Mouse (Mus musculus) layer of hippocampus, adult 9-10 months (tissue): ENCODE measurements around the gene Plce1.
"Not testable (repeated sequence)": the region's sequence is repeated elsewhere in the genome, so short reads cannot be mapped to it uniquely, and the experiment has no call there.

Source experiments
- DNase-seq: peaks from one replicate; pipeline ENCODE4 v3.0.0; 2022; ENCODE audit warnings: low spot score

Plce1 gene

GRCm38 (mm10) chr19:38488103-38488912, 7.4 kb downstream of the Plce1 start:
- DNase-seq, result no peak

- no peak for DNase-seq
These were observed 17.3 kb downstream of the Plce1 start for GRCm38 (mm10) chr19:38498233-38498632.

DNA sequence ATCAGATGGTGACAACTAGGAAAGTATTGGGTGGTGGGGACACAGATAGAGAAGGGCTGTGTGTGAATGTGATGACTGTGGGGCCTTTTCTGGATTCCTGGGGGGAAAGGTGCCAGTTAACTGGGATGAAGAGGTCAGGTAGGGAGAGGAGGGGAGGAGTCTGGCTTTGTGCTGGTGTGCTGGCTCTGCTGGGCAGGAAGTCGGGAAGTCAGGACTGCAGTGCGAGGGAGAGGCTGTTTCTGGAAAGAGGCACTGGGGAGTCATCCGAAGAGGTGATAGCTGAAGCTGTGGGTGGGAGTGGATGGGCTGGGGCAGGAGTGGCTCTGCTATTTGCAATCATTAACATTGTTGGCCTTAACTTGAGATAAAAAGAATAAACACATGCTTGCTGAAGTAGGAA, 23.7 kb downstream of the Plce1 start:
- DNase-seq, result no peak

- no peak for DNase-seq
These were observed 25.2 kb downstream of the Plce1 start for GRCm38 (mm10) chr19:38506131-38506530.

- DNase-seq, result no peak
These were observed 26.5 kb downstream of the Plce1 start for GRCm38 (mm10) chr19:38507251-38507965.

DNA sequence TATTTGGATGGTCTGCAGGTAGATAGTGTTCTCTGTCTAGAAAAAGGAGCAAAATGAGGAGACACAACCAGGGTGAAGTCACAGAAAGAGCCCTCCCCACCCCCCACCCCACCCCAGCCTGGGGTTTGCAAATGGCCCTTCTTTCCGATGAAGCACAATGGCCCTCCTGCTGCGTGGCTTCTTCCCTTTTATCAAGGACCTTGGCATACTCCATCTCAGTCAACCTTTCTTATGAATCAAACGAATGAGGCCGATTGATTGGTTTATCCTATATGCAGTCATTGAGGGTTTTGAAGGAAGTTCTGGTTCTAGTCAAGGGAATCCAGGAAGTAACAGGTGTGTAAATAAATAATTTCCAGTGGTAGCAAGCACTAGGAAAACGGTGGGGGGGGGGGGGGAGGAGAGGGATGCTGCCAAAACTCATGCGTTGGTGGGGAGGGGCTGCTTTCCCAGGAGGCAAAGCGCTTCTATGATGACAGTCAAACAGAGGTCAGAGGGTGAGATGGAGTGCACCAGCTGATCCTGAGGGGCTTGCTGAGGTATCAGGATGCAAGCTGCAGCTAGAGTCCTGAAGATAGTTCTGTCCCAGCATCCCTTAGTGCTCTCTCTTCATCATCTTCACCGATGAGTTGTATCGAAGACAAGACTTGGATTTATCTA, 27.2 kb downstream of the Plce1 start:
- DNase-seq, result no peak

- no peak for DNase-seq
These were observed 33.7 kb downstream of the Plce1 start for GRCm38 (mm10) chr19:38514417-38515184.

DNA sequence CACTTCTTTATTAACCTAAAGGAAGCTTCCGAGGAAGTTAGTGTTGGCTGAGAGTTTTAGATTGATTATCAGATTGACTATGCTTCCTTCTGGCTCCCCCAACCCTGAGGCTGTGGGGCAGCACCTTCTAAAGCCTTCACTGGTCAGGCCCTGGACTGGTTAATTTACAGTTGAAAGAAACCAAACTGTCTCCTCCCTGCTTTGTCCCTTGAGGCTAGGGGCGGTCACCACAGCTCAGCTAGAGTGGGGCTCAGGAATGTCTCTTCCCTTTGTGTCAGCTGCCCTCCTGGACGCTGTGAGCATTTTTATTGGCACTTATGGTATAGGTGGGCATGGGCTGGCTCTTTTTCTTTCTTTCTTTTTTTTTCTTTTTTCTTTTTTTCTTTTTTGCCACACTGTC, 45.9 kb downstream of the Plce1 start:
- DNase-seq, result no peak

DNA sequence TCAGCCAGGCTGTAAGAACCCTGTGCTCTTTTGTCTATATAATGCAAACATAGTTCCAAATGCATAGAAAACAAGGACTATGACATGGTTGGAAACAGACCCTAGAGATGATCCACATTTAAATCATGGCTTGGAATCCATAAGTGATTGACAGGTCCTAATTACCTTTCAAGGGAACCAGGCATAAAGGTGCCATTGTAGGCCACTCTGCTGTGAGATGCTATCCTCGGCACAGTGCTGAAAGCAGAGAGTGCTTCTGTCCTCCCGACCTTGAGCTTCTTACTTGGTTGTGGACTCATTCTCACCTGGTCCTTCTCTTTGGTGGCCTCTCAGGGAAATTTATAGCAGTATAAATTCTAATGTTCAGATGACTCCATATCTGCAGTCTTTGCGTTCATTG, 46.6 kb downstream of the Plce1 start:
- DNase-seq, result no peak

GRCm38 (mm10) chr19:38533230-38533629, 52.3 kb downstream of the Plce1 start:
- no peak for DNase-seq

- no peak for DNase-seq
These were observed 58.4 kb downstream of the Plce1 start for GRCm38 (mm10) chr19:38539338-38539737.

DNA sequence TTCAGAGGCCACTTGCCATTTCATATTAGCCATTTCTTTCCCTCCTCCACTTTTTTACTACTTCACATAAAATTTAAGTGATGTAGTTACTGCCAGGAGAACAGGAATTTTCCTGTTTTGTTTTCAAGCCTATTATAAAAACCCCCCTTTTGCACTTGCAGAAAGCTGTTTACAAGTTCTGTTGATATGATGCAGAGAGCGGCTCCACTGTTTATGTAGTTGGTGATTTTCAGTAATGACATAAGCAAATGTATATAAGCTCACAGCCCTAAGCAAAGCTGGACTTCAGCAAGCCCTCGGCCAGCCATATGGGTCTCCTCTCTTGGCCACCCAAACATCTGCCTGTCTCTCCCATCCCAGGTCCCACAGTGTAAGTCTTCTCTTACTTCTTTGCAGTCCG, 59.6 kb downstream of the Plce1 start:
- no peak for DNase-seq

DNA sequence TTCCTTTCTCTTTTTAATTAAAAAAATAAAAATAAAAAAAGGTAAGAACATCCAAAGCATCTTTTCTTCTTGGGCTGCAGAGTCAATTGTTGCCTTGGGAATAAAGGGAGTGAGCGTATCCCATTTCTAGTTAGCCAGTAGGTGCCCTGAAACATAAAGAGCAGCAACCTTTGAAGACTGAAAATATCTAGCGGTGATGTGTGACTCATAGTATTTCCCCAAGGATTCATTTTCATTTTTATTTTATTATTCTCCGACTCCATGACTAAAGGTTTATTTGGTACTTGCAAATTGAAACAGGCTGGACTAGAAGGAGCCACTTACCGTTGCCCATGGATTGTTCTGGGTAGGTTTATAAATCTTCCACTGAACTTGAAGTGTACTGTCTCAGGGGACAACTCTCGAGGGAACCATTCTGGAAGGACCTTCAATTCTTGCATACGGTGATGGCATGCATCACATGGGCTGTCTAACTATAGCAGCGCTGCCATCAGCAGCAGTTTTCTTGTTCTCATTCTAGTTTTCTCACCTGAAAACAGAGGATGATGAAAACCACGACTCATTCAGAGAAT, 68.7 kb downstream of the Plce1 start:
- no peak for DNase-seq

DNA sequence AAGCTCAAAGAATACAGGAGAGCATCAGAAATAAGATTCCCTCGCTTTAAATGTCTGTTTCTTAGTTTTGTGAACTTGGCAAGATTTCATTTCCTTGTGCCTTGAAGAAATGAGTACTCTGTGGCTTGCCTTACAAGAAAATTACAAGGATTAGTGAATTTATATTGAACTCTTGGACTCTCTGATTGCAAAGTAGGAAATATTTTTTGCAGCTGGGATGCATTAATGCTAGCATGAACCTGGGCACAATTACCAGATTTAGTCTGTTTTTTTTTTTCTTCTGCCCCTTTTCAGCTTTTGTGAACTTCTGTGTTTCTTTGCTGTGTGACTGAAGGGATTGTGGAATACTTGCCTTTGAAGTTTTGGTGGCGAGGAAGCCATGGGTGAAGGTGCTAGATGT, 72.6 kb downstream of the Plce1 start:
- DNase-seq, result no peak

- no peak for DNase-seq
These were observed 74.5 kb downstream of the Plce1 start for GRCm38 (mm10) chr19:38555399-38555798.

DNA sequence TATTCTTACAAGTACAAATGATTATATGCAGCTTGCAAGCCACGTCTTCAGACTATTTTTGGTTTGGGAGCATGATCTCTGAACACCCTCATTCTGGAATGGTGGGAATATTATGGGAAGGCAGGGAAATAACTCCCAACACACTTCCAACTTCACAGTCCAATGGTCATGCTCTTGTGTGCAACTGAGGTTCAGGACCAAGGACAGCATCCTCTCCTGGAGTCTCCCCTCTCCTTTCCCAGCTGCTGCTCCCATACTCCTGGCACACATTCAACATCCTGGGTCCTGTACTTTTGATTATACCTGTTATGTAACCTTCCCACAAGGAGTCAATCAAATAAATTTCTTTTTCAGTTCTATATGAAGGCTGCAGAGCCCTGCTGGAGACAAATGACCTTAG, 77.9 kb downstream of the Plce1 start:
- DNase-seq, result no peak

GRCm38 (mm10) chr19:38561887-38562286, 81.0 kb downstream of the Plce1 start:
- DNase-seq, result not testable (repeated sequence)

GRCm38 (mm10) chr19:38566156-38566555, 85.2 kb downstream of the Plce1 start:
- DNase-seq, result no peak

DNA sequence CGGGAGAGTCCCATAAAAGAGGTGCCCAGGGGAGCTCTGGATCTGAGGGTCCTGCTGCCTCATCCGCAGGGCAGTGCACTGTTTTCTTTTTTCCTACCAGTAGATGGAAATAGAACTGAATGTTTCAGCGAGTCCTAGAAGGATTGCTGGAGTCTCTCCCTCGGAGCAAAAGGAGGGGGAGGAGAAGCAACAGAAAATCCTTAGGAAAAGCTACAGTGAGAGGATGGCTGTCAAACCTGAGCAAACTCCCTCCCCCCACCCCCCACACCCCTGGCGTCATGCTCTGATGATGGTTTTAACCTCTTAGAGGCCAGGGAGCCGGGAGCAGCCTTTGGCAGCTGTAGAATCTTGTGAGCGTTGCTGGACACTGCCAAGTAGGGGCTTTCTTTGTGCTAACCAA, 85.8 kb downstream of the Plce1 start:
- no peak for DNase-seq

- DNase-seq, result no peak
These were observed 86.4 kb downstream of the Plce1 start for GRCm38 (mm10) chr19:38567331-38567730.

GRCm38 (mm10) chr19:38578554-38579146, 97.7 kb downstream of the Plce1 start:
- no peak for DNase-seq
